Mouse (Mus musculus) hindbrain, postnatal 0 days (tissue): ENCODE results near the gene H6pd. TPM values are rescaled to one million over a fixed set of nuclear protein-coding genes. Genes with fewer than 3 reads are reported as not detected.

Source experiments
- ATAC-seq: fragments of 200-750 bp; cut with Nextera tagmentation; 2 replicates; pipeline ENCODE4 v1.8.0; 2017; ENCODE audit warnings: mild to moderate bottlenecking, moderate TSS enrichment, moderate library complexity
- DNase-seq: peaks from one replicate; pipeline ENCODE4 v3.0.0-alpha.2; 2015; ENCODE audit warnings: low spot score
- H3K27ac ChIP-seq: fragments of 300-500 bp; sonication (generic); 2 replicates; pipeline ENCODE4 v1.5.1; 2014; ENCODE audit warnings: mild to moderate bottlenecking
- H3K27me3 ChIP-seq: fragments of 300-500 bp; sonication (generic); 2 replicates; pipeline ENCODE4 v1.6.1; 2014; ENCODE audit warnings: low read length, mixed read lengths; ENCODE audit not compliant: insufficient read depth
- H3K36me3 ChIP-seq: fragments of 300-500 bp; sonication (generic); 2 replicates; pipeline ENCODE4 v1.6.1; 2014; ENCODE audit warnings: low read length, mixed read lengths; ENCODE audit not compliant: insufficient read depth
- H3K4me1 ChIP-seq: fragments of 300-500 bp; sonication (generic); 2 replicates; pipeline ENCODE4 v1.6.1; 2014; ENCODE audit warnings: antibody characterized with exemption, low read length, mixed read lengths; ENCODE audit not compliant: insufficient read depth
- H3K4me2 ChIP-seq: fragments of 300-500 bp; sonication (generic); 2 replicates; pipeline ENCODE4 v1.6.1; 2014; ENCODE audit warnings: low read depth, mild to moderate bottlenecking, low read length, moderate library complexity, mixed read lengths
- H3K4me3 ChIP-seq: fragments of 300-500 bp; sonication (generic); 2 replicates; pipeline ENCODE4 v1.5.1; 2014; ENCODE audit warnings: low read length
- H3K9ac ChIP-seq: fragments of 300-500 bp; sonication (generic); replicated peaks from 2 replicates; pipeline ENCODE4 v1.6.1; 2014; ENCODE audit warnings: mild to moderate bottlenecking, low read length, moderate library complexity, mixed read lengths
- H3K9me3 ChIP-seq: fragments of 300-500 bp; sonication (generic); 2 replicates; pipeline ENCODE4 v1.6.1; 2016; ENCODE audit warnings: low read length, mixed read lengths
- CTCF ChIP-seq: IDR thresholded peaks from 2 replicates; pipeline ENCODE4 v1.5.1; 2016; ENCODE audit warnings: antibody characterized with exemption, control low read depth, low read depth
- WGBS: fragments of 180-500 bp; shearing (Covaris S2); extraction: QIAGEN DNeasy Blood & Tissue Kit; methylation state at CpG from one replicate; pipeline ENCODE4 v1.1.7; 2014; 5-methylcytosine and 5-hydroxymethylcytosine counted together
- polyA plus RNA-seq: library from polyadenylated mRNA; unstranded; fragments of >200 nt; fragmentation: Nextera tagmentation; extraction: Ambion mirVana; gene quantifications from 2 replicates; pipeline ENCODE4 v1.2.1, GENCODE M21; 2015
- total RNA-seq: library from RNA; depleted of rRNA; stranded (reverse); fragments of >200 nt; gene quantifications from 2 replicates; pipeline ENCODE4 v1.2.3, GENCODE M21; 2014; rRNA removed

The H6pd gene
- total and polyA plus RNA-seq, 2 experiments from 2014 or later = 3.0 to 16.9 TPM

DNA sequence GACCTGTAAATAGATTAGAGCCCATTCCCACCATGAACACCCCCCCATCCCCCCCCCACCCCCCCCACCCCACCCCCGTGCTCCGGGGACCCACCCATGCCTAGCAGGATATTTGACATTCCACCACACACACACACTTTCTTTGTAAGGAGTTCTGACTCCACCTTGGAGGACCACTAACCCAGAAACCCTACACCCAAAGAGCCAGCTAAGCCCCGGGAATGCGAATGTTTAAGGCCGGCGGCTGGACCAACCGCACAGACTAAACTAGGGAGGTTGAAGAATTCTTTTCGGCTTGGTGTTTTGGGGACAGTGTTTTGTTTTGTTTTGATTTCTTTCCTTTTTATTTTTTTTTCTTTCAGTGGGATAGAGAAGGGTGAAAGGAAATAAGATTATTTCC, 70.1 kb downstream of the H6pd start:
- no peak overlapping the region for H3K27ac ChIP-seq
- H3K4me1 ChIP-seq = peaks cover 7% of the 10 kb centered on the region
- DNase-seq = no peak
- no peak for TF ChIP-seq CTCF
- WGBS = 77% methylated on average over 8 of the region's 8 CpGs
- no peak overlapping the region for H3K4me2 ChIP-seq
- H3K9me3 ChIP-seq = no peaks in the 10 kb centered on the region
- H3K4me3 ChIP-seq = no peak overlapping the region
- H3K9ac ChIP-seq = no peak overlapping the region
- no peaks in the 10 kb centered on the region for H3K36me3 ChIP-seq
- no peaks in the 10 kb centered on the region for H3K27me3 ChIP-seq
- no peak for ATAC-seq

DNA sequence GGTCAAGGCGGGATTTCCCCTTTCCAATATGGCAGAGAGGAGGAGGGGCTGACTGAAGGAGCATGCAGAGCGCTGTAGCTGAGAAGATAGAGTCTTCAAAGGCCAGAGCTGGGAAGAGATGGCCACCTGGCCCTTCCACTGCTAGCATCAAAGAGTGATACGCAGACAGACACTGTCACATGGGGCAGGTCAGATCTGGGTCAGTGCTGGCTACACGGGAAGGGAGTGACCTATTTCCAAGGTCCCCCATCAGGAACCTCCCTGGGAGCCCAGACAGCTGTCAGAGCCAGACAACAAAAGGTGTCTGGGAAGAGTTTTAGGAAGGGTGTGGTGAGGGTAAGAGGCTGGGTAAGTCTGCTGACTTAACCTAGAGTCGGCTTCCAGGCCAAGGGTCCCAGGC, 71.9 kb downstream of the H6pd start:
- no peak for TF ChIP-seq CTCF
- no peak for DNase-seq
- 60% methylated on average over 5 of the region's 5 CpGs for WGBS

DNA sequence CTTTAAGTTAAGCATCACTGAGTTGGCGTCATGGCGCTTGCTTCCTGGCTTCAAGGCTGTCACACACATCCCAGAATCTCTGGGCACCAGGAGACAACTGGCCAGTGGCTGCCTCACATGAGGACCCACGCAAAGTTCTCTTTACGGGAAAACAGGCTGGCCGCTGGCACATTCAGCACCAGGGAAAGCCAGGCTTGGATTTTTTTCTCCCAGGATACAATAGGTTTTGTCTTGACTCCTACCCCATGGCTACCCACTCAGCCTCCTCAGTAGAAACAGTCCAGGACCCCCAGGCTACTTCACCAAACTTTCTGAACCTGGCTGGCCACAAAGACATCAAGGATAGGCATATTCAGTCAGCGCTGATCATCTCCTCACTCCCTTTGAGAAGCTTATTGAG, 73.4 kb downstream of the H6pd start:
- DNase-seq (no peak), ATAC-seq (no peak)
- 61% methylated on average over 6 of the region's 6 CpGs for WGBS
- Histone ChIP-seq H3K9me3 (no peaks in the 10 kb centered on the region), H3K36me3 (no peaks in the 10 kb centered on the region), H3K27ac (no peak overlapping the region), H3K4me2 (no peak overlapping the region), H3K27me3 (no peaks in the 10 kb centered on the region), H3K4me1 (no peaks in the 10 kb centered on the region), H3K4me3 (no peak overlapping the region), H3K9ac (no peak overlapping the region)
- no peak for TF ChIP-seq CTCF

More for the DNA sequence above, 71.9 kb downstream of the H6pd start:
- no peak overlapping the region for H3K4me2 ChIP-seq
- no peak overlapping the region for H3K9ac ChIP-seq
- H3K36me3 ChIP-seq = no peaks in the 10 kb centered on the region
- no peaks in the 10 kb centered on the region for H3K9me3 ChIP-seq
- H3K4me1 ChIP-seq = no peaks in the 10 kb centered on the region
- H3K4me3 ChIP-seq = no peak overlapping the region
- ATAC-seq = no peak
- H3K27ac ChIP-seq = no peak overlapping the region
- H3K27me3 ChIP-seq = no peaks in the 10 kb centered on the region

DNA sequence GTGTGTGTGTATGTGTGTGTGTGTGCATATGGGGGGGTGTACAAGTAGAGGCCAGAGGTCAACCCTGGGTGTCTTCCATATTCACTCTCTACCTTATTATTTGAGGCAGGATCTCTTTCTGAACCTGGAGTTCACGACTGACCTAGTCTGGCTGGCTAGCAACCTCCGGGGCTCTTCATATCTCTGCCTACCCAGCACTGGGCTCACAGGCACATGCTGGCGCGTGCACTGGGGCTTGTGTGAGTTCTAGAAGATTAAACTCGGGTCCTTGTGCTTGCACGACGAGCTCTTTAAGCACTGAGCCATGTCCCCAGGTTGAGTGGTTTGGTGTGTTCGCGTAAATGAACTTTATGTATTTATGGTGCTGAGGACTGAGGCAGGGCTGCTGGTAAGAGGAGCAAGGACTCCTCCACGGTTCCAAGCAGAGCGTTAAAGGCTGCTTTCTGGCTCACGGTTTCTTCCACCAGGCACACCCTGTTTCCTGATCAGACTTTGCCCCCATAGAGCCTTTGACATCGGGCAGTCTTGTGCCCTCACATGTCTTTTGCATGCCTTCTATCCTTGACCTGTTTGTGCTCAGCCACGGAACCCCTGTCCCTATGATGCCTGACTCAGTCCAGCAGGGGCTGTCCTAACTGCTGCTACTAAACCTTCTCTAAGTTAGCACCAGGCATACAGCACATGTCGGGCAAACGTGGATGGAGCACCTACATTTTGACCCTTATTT, 75.1 kb downstream of the H6pd start:
- TF ChIP-seq CTCF = no peak
- H3K9me3 ChIP-seq = no peaks in the 10 kb centered on the region
- ATAC-seq (no peak), DNase-seq (no peak)
- no peak overlapping the region for H3K9ac ChIP-seq
- H3K36me3 ChIP-seq = no peaks in the 10 kb centered on the region
- 0 out of 2 replicates have a peak, but pooled peaks cover 4% of the 10 kb centered on the region for H3K4me1 ChIP-seq
- no peak overlapping the region for H3K4me2 ChIP-seq
- 93% methylated on average over 16 of the region's 16 CpGs for WGBS
- no peak overlapping the region for H3K27ac ChIP-seq
- no peak overlapping the region for H3K4me3 ChIP-seq
- no peaks in the 10 kb centered on the region for H3K27me3 ChIP-seq

DNA sequence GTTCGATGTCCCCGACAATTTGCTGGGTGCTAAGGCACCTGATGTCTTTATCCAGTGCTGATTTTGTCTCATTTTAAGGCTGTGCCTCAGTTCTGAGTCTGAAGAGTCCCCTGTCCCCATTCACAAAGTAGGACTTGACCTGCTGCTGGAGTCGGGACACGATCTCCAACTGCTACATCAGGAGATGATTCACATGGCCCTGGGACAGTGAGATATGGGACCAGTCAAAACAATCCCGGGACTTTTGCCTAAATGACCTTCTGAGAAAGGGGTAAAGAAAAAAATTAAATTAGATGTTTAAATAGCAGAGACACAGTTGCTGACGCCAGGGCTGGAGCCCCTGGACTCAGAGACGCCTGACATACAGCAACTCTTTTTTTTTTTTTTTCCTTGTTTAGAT, 75.8 kb downstream of the H6pd start:
- DNase-seq (no peak), ATAC-seq (no peak)
- WGBS = 94% methylated on average over 7 of the region's 7 CpGs
- Histone ChIP-seq H3K27me3 (no peaks in the 10 kb centered on the region), H3K36me3 (no peaks in the 10 kb centered on the region), H3K4me1 (0 out of 2 replicates have a peak, but pooled peaks cover 4% of the 10 kb centered on the region), H3K9ac (no peak overlapping the region), H3K27ac (no peak overlapping the region), H3K9me3 (no peaks in the 10 kb centered on the region), H3K4me3 (no peak overlapping the region), H3K4me2 (no peak overlapping the region)
- no peak for TF ChIP-seq CTCF

DNA sequence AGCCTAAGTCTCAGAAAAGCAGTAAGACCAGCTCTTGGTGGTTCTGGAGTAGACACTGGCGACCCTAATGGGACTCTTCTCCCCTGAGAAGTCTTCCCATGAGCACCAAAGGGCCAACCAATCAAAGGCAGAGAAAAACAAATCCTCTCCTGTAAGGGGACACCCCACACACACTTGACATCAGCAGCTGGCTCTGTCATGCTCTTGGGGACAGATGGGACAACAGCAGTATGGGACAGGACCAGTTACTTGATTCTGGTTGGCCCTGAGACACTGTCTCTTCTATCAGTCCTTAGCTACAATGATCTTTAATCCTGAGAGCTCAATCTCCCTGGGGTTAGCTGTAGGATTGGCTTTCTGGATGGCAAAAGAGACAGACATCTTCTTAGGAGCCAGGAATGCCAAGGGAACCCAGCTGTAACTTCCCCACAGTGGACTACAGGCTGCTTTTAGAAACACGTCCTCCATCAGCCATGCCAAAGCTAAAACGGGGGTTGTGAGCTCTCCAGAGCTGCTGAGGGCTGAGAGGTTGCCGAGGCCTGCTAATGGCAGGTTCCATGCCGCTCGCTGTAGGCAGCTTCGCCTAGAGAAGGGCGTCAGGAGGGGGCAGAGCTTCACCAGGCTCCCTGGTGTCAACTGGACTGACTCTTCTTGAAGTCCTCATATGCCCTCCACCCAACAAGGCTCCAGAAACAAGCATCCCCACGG, 76.6 kb downstream of the H6pd start:
- no peak for TF ChIP-seq CTCF

DNA sequence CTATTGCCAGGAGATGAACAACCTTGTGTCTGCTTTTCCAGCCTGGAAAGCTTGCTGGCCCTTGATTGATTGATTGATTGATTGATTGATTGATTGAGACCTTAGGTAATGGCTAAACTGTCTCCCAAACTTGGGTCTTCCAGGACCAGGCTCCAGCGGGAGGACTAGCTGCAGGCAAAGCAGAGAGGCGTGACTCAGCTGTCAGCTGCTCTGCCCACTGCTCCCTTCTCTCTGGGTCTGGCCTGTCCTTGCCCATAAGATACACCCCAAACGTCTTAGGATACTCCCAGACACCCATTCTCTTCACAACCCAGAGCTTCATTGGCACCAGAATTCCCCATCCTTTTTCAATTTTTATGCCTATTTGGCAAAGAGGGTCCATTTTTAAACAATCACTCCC, 78.1 kb downstream of the H6pd start:
- Histone ChIP-seq H3K9ac (no peak overlapping the region), H3K27ac (no peak overlapping the region), H3K9me3 (no peaks in the 10 kb centered on the region), H3K27me3 (no peaks in the 10 kb centered on the region), H3K4me1 (0 out of 2 replicates have a peak, but pooled peaks cover 4% of the 10 kb centered on the region), H3K4me2 (no peak overlapping the region), H3K4me3 (no peak overlapping the region), H3K36me3 (no peaks in the 10 kb centered on the region)
- WGBS = 56% methylated on average over 3 of the region's 3 CpGs
- TF ChIP-seq CTCF = no peak
- DNase-seq = no peak
- ATAC-seq = no peak

More for the DNA sequence above, 76.6 kb downstream of the H6pd start:
- Histone ChIP-seq H3K27me3 (no peaks in the 10 kb centered on the region), H3K9ac (no peak overlapping the region), H3K4me3 (no peak overlapping the region), H3K27ac (no peak overlapping the region), H3K4me2 (no peak overlapping the region), H3K4me1 (0 out of 2 replicates have a peak, but pooled peaks cover 4% of the 10 kb centered on the region), H3K9me3 (no peaks in the 10 kb centered on the region), H3K36me3 (no peaks in the 10 kb centered on the region)
- 90% methylated on average over 9 of the region's 9 CpGs for WGBS
- no peak for DNase-seq
- ATAC-seq = no peak

Other genes starting within 250 kb of the H6pd start
- 20.4 and 21.6 TPM in 2 replicates for gene Slc25a33, start 234.7 kb downstream of the H6pd start, total RNA-seq
- gene Slc25a33, start 234.7 kb downstream of the H6pd start, polyA plus RNA-seq = 38.2 and 39.6 TPM in 2 replicates
- gene Spsb1, start 54.0 kb downstream of the H6pd start, total RNA-seq = 13.7 and 18.4 TPM in 2 replicates
- 8.9 and 9.2 TPM in 2 replicates for gene Spsb1, start 54.0 kb downstream of the H6pd start, polyA plus RNA-seq
- gene Gpr157, start 78.3 kb upstream of the H6pd start, total RNA-seq = 4.9 and 5.4 TPM in 2 replicates
- 0.52 and 0.74 TPM in 2 replicates for gene Gpr157, start 78.3 kb upstream of the H6pd start, polyA plus RNA-seq
- 1.5 and 2.9 TPM in 2 replicates for gene Slc2a5, start 110.3 kb upstream of the H6pd start, total RNA-seq
- gene Slc2a5, start 110.3 kb upstream of the H6pd start, polyA plus RNA-seq = 2.7 and 3.0 TPM in 2 replicates
- not detected in 2 replicates for gene Slc2a7, start 139.9 kb upstream of the H6pd start, total RNA-seq
- not detected in 2 replicates for gene Slc2a7, start 139.9 kb upstream of the H6pd start, polyA plus RNA-seq
- not detected in 2 replicates for gene Car6, start 192.3 kb upstream of the H6pd start, total RNA-seq
- not detected in 2 replicates for gene Car6, start 192.3 kb upstream of the H6pd start, polyA plus RNA-seq
- gene Eno1, start 227.7 kb upstream of the H6pd start, total RNA-seq = 538 and 549 TPM in 2 replicates
- 1,243 and 1,257 TPM in 2 replicates for gene Eno1, start 227.7 kb upstream of the H6pd start, polyA plus RNA-seq